Mouse (Mus musculus): ENCODE measurements at regions not wholly inside any gene's neighbourhood (a gene's known extent, or its start where the extent isn't known, plus 50 kb on each side); places are given as distances from the start of the nearest gene placed in this dataset.

DNA sequence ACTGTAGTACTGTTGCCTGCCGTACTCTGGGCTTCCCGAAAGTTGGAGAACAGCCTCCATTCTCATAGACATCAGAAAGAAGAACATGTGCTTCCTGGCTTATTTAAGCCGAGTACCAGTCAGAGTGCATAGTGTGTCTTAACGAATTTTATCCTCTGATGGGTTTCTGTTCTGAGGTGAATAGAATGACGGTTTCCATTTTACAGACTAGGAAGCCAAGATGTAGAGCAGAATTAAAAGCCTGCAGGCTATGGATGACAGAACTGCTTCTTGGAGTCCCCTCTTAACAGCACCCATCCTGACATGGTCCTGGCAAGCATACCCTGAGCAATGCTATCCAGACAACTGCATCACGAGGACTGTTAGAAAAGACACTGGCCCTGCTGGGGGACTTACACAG, 69.0 kb upstream of the Rgma start:
- TF ChIP-seq CTCF (IDR thresholded peaks at IDR 0.05; ENCODE audit: low read depth, low read length) (no peak), POLR2A (IDR thresholded peaks at IDR 0.05; ENCODE audit: extremely low read depth, insufficient read depth, low read length) (no peak)
